Mouse (Mus musculus) CH12.LX (cell line): ENCODE results near the gene Krtap13-1. TPM values are rescaled to one million over a fixed set of nuclear protein-coding genes. Genes with fewer than 3 reads are reported as not detected.
"Not testable (repeated sequence)": the region's sequence is repeated elsewhere in the genome, so short reads cannot be mapped to it uniquely, and the experiment has no call there.

Source experiments
- DNase-seq: peaks from one replicate; pipeline ENCODE4 v3.0.0-alpha.2; 2013; ENCODE audit errors: extremely low read depth
- H3K27ac ChIP-seq: 2 replicates; pipeline ENCODE4 v1.5.1; 2012; ENCODE audit warnings: low read depth, mild to moderate bottlenecking, control low read depth, moderate library complexity; ENCODE audit not compliant: insufficient read depth
- H3K27me3 ChIP-seq: replicated peaks from 2 replicates; pipeline ENCODE3; 2012; ENCODE audit warnings: inconsistent platforms
- H3K36me3 ChIP-seq, 2 experiments: replicated peaks in 1 of 2; 2 replicates each; pipeline versions ENCODE3 to v1.6.1; 2012; ENCODE audit warnings: inconsistent platforms in 1 of 2, low read length in 1 of 2, mild to moderate bottlenecking in 1 of 2, mixed read lengths in 1 of 2, moderate library complexity in 1 of 2; ENCODE audit not compliant: control insufficient read depth in 1 of 2, insufficient read depth in 1 of 2
- H3K4me1 ChIP-seq, 2 experiments: 2 replicates each; pipeline ENCODE4 v1.6.1; 2012; ENCODE audit warnings: inconsistent platforms in 1 of 2, moderate library complexity in 1 of 2; ENCODE audit not compliant: insufficient read depth in 2 of 2, control insufficient read depth in 1 of 2
- H3K4me2 ChIP-seq: 2 replicates; pipeline ENCODE4 v1.6.1; 2012; ENCODE audit warnings: low read depth, mild to moderate bottlenecking, control low read depth; ENCODE audit not compliant: poor library complexity, insufficient read depth, severe bottlenecking
- H3K4me3 ChIP-seq, 3 experiments: fragments of 150-350 bp in 1 of 3; sonication (generic) in 1 of 3; replicated peaks in 1 of 3; 2 replicates each; pipeline versions ENCODE3 to v1.5.1; 2011 to 2012; ENCODE audit warnings: low read depth in 2 of 3, low read length in 2 of 3, mild to moderate bottlenecking in 2 of 3, moderate library complexity in 2 of 3, control low read depth in 1 of 3, improper control_type of control experiment in 1 of 3, inconsistent platforms in 1 of 3, mixed read lengths in 1 of 3; ENCODE audit not compliant: poor library complexity in 1 of 3
- H3K79me2 ChIP-seq: replicated peaks from 2 replicates; pipeline ENCODE4 v1.6.1; 2012; ENCODE audit warnings: mild to moderate bottlenecking, moderate library complexity; ENCODE audit not compliant: control insufficient read depth, poor library complexity, insufficient read depth, severe bottlenecking; ENCODE audit errors: extremely low read depth
- H3K9ac ChIP-seq: 2 replicates; pipeline ENCODE4 v1.6.1; 2012; ENCODE audit warnings: low read depth, mild to moderate bottlenecking, control low read depth, moderate library complexity; ENCODE audit not compliant: insufficient read depth
- H3K9me3 ChIP-seq: replicated peaks from 2 replicates; pipeline ENCODE3; 2012; ENCODE audit warnings: low read length, inconsistent platforms, mixed read lengths
- CTCF ChIP-seq, 2 experiments: IDR thresholded peaks in 1 of 2; conservative IDR thresholded peaks in 1 of 2; 2 replicates each; pipeline ENCODE4 v1.5.1; 2011 to 2012; ENCODE audit warnings: low read depth in 2 of 2, low read length in 2 of 2, improper control_type of control experiment in 1 of 2, inconsistent platforms in 1 of 2, mild to moderate bottlenecking in 1 of 2, moderate library complexity in 1 of 2
- EP300 ChIP-seq: IDR thresholded peaks from 2 replicates; pipeline ENCODE4 v1.6.1; 2011; ENCODE audit warnings: low read length, improper control_type of control experiment
- IRF4 ChIP-seq: IDR thresholded peaks from 2 replicates; pipeline ENCODE4 v1.6.1; 2014; ENCODE audit warnings: low read depth, mild to moderate bottlenecking, inconsistent platforms, low read length, improper control_type of control experiment
- JUND ChIP-seq: conservative IDR thresholded peaks from 2 replicates; pipeline ENCODE4 v1.6.1; 2011; ENCODE audit warnings: low read depth, low read length, improper control_type of control experiment
- NRF1 ChIP-seq: IDR thresholded peaks from 2 replicates; pipeline ENCODE4 v1.6.1; 2014; ENCODE audit warnings: low read depth, mild to moderate bottlenecking, inconsistent platforms, low read length, improper control_type of control experiment, moderate library complexity
- PAX5 ChIP-seq: IDR thresholded peaks from 2 replicates; pipeline ENCODE4 v1.6.1; 2012; ENCODE audit warnings: low read length, inconsistent platforms, mixed read lengths
- POLR2AphosphoS2 ChIP-seq: IDR thresholded peaks from 2 replicates; pipeline ENCODE4 v1.6.1; 2011; ENCODE audit warnings: low read depth, low read length, improper control_type of control experiment
- RCOR1 ChIP-seq: conservative IDR thresholded peaks from 2 replicates; pipeline ENCODE4 v1.6.1; 2012; ENCODE audit warnings: low read depth, mild to moderate bottlenecking, inconsistent platforms, low read length, improper control_type of control experiment
- TBP ChIP-seq: conservative IDR thresholded peaks from 2 replicates; pipeline ENCODE4 v1.6.1; 2011; ENCODE audit warnings: low read depth, low read length, improper control_type of control experiment
- USF1 ChIP-seq: IDR thresholded peaks from 2 replicates; pipeline ENCODE4 v1.6.1; 2014; ENCODE audit warnings: low read depth, mild to moderate bottlenecking, inconsistent platforms, low read length, improper control_type of control experiment
- ZMIZ1 ChIP-seq: IDR thresholded peaks from 2 replicates; pipeline ENCODE4 v1.6.1; 2012; ENCODE audit warnings: low read depth, mild to moderate bottlenecking, inconsistent platforms, low read length, improper control_type of control experiment
- ZNF384 ChIP-seq: IDR thresholded peaks from 2 replicates; pipeline ENCODE4 v1.6.1; 2012; ENCODE audit warnings: low read depth, low read length, improper control_type of control experiment, inconsistent platforms
- dilution Hi-C: fragments of 300-500 bp; cut with MboI; formaldehyde crosslinking; loops from 2 replicates; pipeline ENCODE4 v1.14.3; 2020; ENCODE audit warnings: low sequenced_read_pairs; ENCODE audit not compliant: extremely low pct_unique_long_range_greater_than_20kb, extremely low pct_ligation_motif_present
- in situ Hi-C: fragments of 300-500 bp; cut with MboI; formaldehyde crosslinking; loops from 3 replicates; pipeline ENCODE4 v1.14.3; 2019; ENCODE audit warnings: low sequenced_read_pairs, low pct_ligation_motif_present, low pct_unique_long_range_greater_than_20kb, mixed read lengths
- polyA plus RNA-seq: library from polyadenylated mRNA; unstranded; fragments of >175 nt; gene quantifications from 2 replicates; pipeline ENCODE4 v1.2.1, GENCODE M21; 2012; ENCODE audit warnings: low read depth; ENCODE audit not compliant: insufficient read length
- total RNA-seq, 2 experiments: library from RNA; depleted of rRNA; stranded (reverse); fragments of 300-350 nt in 1 of 2; fragments of >200 nt in 1 of 2; gene quantifications; 2 replicates each; pipeline ENCODE4 v1.2.3; 2012 to 2014

The Krtap13-1 gene
- total and polyA plus RNA-seq, 3 experiments, result not detected

- H3K27me3 ChIP-seq, H3K36me3 ChIP-seq, H3K4me2 ChIP-seq, dilution Hi-C loops, DNase-seq, H3K4me3 ChIP-seq, H3K79me2 ChIP-seq, H3K4me1 ChIP-seq, H3K27ac ChIP-seq, in situ Hi-C loops, H3K9ac ChIP-seq: not testable (repeated sequence)
- H3K9me3 ChIP-seq, result peaks cover 37% of the 10 kb centered on the region
Measured at GRCm38 (mm10) chr16:88758547-88758946, 29.9 kb downstream of the Krtap13-1 start, which contains the start of gene 2310034C09Rik. Gene 2310034C09Rik (plus strand): TSS chr16:88758847.

DNA sequence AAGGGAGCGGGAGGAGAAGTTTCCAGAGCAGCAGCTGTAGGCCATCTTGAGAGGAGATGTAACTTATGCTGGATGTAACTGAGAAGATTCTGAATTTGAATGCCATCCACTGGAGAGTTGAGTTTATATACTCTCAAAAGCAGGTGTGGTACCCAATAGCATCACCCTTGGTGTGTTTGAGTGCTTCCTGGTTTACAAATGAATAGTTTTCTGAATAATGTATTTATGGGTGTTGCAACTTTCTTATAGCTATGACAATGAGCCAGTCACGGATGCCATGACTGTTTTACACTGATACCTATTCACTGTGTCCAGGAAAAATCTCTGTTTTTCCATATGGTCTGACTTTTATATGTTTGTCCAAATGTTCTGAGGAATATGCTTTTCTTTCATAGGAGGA lies 45.4 kb downstream of the Krtap13-1 start, which contains the start of gene 2310057N15Rik:
Gene 2310057N15Rik, minus strand, starts transcription at position 101 of the 400 bp plus-strand sequence.
- dilution Hi-C loops, result no loop called here
- H3K79me2 ChIP-seq, result no peaks in the 10 kb centered on the region
- in situ Hi-C loops, result no loop called here

DNA sequence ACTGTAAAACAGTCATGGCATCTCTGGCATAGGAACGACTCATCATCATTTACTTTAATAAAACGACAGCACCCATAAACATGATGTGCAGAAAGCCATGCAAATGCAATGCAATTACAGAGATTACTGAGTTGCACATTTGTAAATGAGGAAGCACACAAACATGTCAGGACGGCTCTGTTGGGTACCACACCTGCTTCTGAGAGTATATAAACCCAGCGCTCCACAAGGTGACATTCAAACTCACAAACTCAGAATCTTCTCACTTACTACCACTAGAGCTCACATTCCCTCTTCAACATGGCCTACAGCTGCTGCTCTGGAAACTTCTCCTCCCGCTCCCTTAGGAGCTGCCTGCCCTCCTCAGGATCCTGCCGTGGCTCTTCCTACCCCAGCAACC lies 48.9 kb downstream of the Krtap13-1 start, which contains the start of gene Gm5965:
Gene Gm5965, plus strand, starts transcription at position 301 of the 400 bp plus-strand sequence.
- H3K79me2 ChIP-seq, result no peaks in the 10 kb centered on the region
- in situ Hi-C loops, result no loop called here
- no peak within 1 kb of the TSS for H3K9ac ChIP-seq
- no peaks in the 10 kb centered on the region for H3K4me1 ChIP-seq
- H3K27ac ChIP-seq, result no peak within 1 kb of the TSS
- H3K27me3 ChIP-seq, result no peaks in the 10 kb centered on the region
- no peak for DNase-seq
- H3K4me3 ChIP-seq, result no peak within 1 kb of the TSS
- dilution Hi-C loops, result no loop called here
- peaks cover 51% of the 10 kb centered on the region for H3K9me3 ChIP-seq
- TF ChIP-seq ZNF384, result no peak
- no peak for TF ChIP-seq POLR2AphosphoS2
- TF ChIP-seq JUND, result no peak
- TF ChIP-seq ZMIZ1, result no peak
- TF ChIP-seq EP300, result no peak
- TF ChIP-seq RCOR1, result no peak
- TF ChIP-seq TBP, result no peak
- no peak for TF ChIP-seq CTCF (conservative IDR thresholded peaks at IDR 0.05 in 1 of 2, IDR thresholded peaks at IDR 0.05 in 1 of 2; ENCODE audit: low read depth in 2 of 2, low read length in 2 of 2)
- TF ChIP-seq USF1, result no peak
- TF ChIP-seq PAX5, result no peak
- TF ChIP-seq IRF4, result no peak
- TF ChIP-seq NRF1, result no peak
- H3K4me2 ChIP-seq, result no peak within 1 kb of the TSS
- H3K36me3 ChIP-seq, result no peaks in the 10 kb centered on the region

More for the DNA sequence above, 45.4 kb downstream of the Krtap13-1 start, which contains the start of gene 2310057N15Rik:
- DNase-seq, result no peak
- peaks cover 39% of the 10 kb centered on the region for H3K9me3 ChIP-seq
- H3K27ac ChIP-seq, result no peak within 1 kb of the TSS
- H3K36me3 ChIP-seq, result no peaks in the 10 kb centered on the region
- TF ChIP-seq EP300, result no peak
- TF ChIP-seq PAX5, result no peak
- TF ChIP-seq, all 38 proteins: peak for 0
- Histone ChIP-seq H3K4me3 (no peak within 1 kb of the TSS), H3K4me2 (no peak within 1 kb of the TSS), H3K4me1 (no peaks in the 10 kb centered on the region), H3K9ac (no peak within 1 kb of the TSS), H3K27me3 (no peaks in the 10 kb centered on the region)

Other genes with a start within 250 kb of the Krtap13-1 start
Only the 20 nearest of the 21 such genes appear.
- not detected in 2 replicates for gene Cldn17, start 221.9 kb upstream of the Krtap13-1 start, total RNA-seq (2012; rRNA removed)
- not detected in 2 replicates for gene Cldn17, start 221.9 kb upstream of the Krtap13-1 start, total RNA-seq (2014; rRNA removed)
- not detected in 2 replicates for gene Cldn17, start 221.9 kb upstream of the Krtap13-1 start, polyA plus RNA-seq
- not detected in 2 replicates for gene Cldn8, start 165.7 kb upstream of the Krtap13-1 start, total RNA-seq (2012; rRNA removed)
- not detected in 2 replicates for gene Cldn8, start 165.7 kb upstream of the Krtap13-1 start, total RNA-seq (2014; rRNA removed)
- gene Cldn8, start 165.7 kb upstream of the Krtap13-1 start, polyA plus RNA-seq, result not detected in 2 replicates
- not detected in 2 replicates for gene Krtap24-1, start 116.6 kb upstream of the Krtap13-1 start, total RNA-seq (2012; rRNA removed)
- not detected in 2 replicates for gene Krtap24-1, start 116.6 kb upstream of the Krtap13-1 start, total RNA-seq (2014; rRNA removed)
- not detected in 2 replicates for gene Krtap24-1, start 116.6 kb upstream of the Krtap13-1 start, polyA plus RNA-seq
- not detected in 2 replicates for gene 2310079G19Rik, start 101.2 kb upstream of the Krtap13-1 start, total RNA-seq (2012; rRNA removed)
- not detected in 2 replicates for gene 2310079G19Rik, start 101.2 kb upstream of the Krtap13-1 start, total RNA-seq (2014; rRNA removed)
- gene 2310079G19Rik, start 101.2 kb upstream of the Krtap13-1 start, polyA plus RNA-seq, result not detected in 2 replicates
- not detected in 2 replicates for gene Krtap26-1, start 81.1 kb upstream of the Krtap13-1 start, total RNA-seq (2012; rRNA removed)
- gene Krtap26-1, start 81.1 kb upstream of the Krtap13-1 start, total RNA-seq (2014; rRNA removed), result not detected in 2 replicates
- not detected in 2 replicates for gene Krtap26-1, start 81.1 kb upstream of the Krtap13-1 start, polyA plus RNA-seq
- not detected in 2 replicates for gene Krtap27-1, start 57.2 kb upstream of the Krtap13-1 start, total RNA-seq (2012; rRNA removed)
- not detected in 2 replicates for gene Krtap27-1, start 57.2 kb upstream of the Krtap13-1 start, total RNA-seq (2014; rRNA removed)
- not detected in 2 replicates for gene Krtap27-1, start 57.2 kb upstream of the Krtap13-1 start, polyA plus RNA-seq
- gene 2310061N02Rik, start 20.9 kb upstream of the Krtap13-1 start, total RNA-seq (2012; rRNA removed), result not detected in 2 replicates
- gene 2310061N02Rik, start 20.9 kb upstream of the Krtap13-1 start, total RNA-seq (2014; rRNA removed), result not detected in 2 replicates
- gene 2310061N02Rik, start 20.9 kb upstream of the Krtap13-1 start, polyA plus RNA-seq, result not detected in 2 replicates
- not detected in 2 replicates for gene Krtap13, start 22.8 kb downstream of the Krtap13-1 start, total RNA-seq (2012; rRNA removed)
- not detected in 2 replicates for gene Krtap13, start 22.8 kb downstream of the Krtap13-1 start, total RNA-seq (2014; rRNA removed)
- not detected in 2 replicates for gene Krtap13, start 22.8 kb downstream of the Krtap13-1 start, polyA plus RNA-seq
- not detected in 2 replicates for gene 2310034C09Rik, start 30.0 kb downstream of the Krtap13-1 start, total RNA-seq (2012; rRNA removed)
- gene 2310034C09Rik, start 30.0 kb downstream of the Krtap13-1 start, total RNA-seq (2014; rRNA removed), result not detected in 2 replicates
- gene 2310034C09Rik, start 30.0 kb downstream of the Krtap13-1 start, polyA plus RNA-seq, result not detected in 2 replicates
- not detected in 2 replicates for gene 2310057N15Rik, start 45.3 kb downstream of the Krtap13-1 start, total RNA-seq (2012; rRNA removed)
- not detected in 2 replicates for gene 2310057N15Rik, start 45.3 kb downstream of the Krtap13-1 start, total RNA-seq (2014; rRNA removed)
- gene 2310057N15Rik, start 45.3 kb downstream of the Krtap13-1 start, polyA plus RNA-seq, result not detected in 2 replicates
- not detected in 2 replicates for gene Gm5965, start 49.0 kb downstream of the Krtap13-1 start, total RNA-seq (2012; rRNA removed)
- gene Gm5965, start 49.0 kb downstream of the Krtap13-1 start, total RNA-seq (2014; rRNA removed), result not detected in 2 replicates
- gene Gm5965, start 49.0 kb downstream of the Krtap13-1 start, polyA plus RNA-seq, result not detected in 2 replicates
- not detected in 2 replicates for gene Gm20741, start 83.4 kb downstream of the Krtap13-1 start, total RNA-seq (2012; rRNA removed)
- gene Gm20741, start 83.4 kb downstream of the Krtap13-1 start, total RNA-seq (2014; rRNA removed), result not detected in 2 replicates
- not detected in 2 replicates for gene Gm20741, start 83.4 kb downstream of the Krtap13-1 start, polyA plus RNA-seq
- gene Krtap15, start 91.4 kb downstream of the Krtap13-1 start, total RNA-seq (2012; rRNA removed), result not detected in 2 replicates
- not detected in 2 replicates for gene Krtap15, start 91.4 kb downstream of the Krtap13-1 start, total RNA-seq (2014; rRNA removed)
- gene Krtap15, start 91.4 kb downstream of the Krtap13-1 start, polyA plus RNA-seq, result not detected in 2 replicates
- not detected in 2 replicates for gene Krtap14, start 97.3 kb downstream of the Krtap13-1 start, total RNA-seq (2012; rRNA removed)
- not detected in 2 replicates for gene Krtap14, start 97.3 kb downstream of the Krtap13-1 start, total RNA-seq (2014; rRNA removed)
- gene Krtap14, start 97.3 kb downstream of the Krtap13-1 start, polyA plus RNA-seq, result not detected in 2 replicates
- gene Krtap19-1, start 140.5 kb downstream of the Krtap13-1 start, total RNA-seq (2012; rRNA removed), result not detected in 2 replicates
- not detected in 2 replicates for gene Krtap19-1, start 140.5 kb downstream of the Krtap13-1 start, total RNA-seq (2014; rRNA removed)
- not detected in 2 replicates for gene Krtap19-1, start 140.5 kb downstream of the Krtap13-1 start, polyA plus RNA-seq
- not detected in 2 replicates for gene Krtap19-2, start 145.4 kb downstream of the Krtap13-1 start, total RNA-seq (2012; rRNA removed)
- not detected in 2 replicates for gene Krtap19-2, start 145.4 kb downstream of the Krtap13-1 start, total RNA-seq (2014; rRNA removed)
- not detected in 2 replicates for gene Krtap19-2, start 145.4 kb downstream of the Krtap13-1 start, polyA plus RNA-seq
- gene Krtap19-3, start 149.2 kb downstream of the Krtap13-1 start, total RNA-seq (2012; rRNA removed), result not detected in 2 replicates
- not detected in 2 replicates for gene Krtap19-3, start 149.2 kb downstream of the Krtap13-1 start, total RNA-seq (2014; rRNA removed)
- not detected in 2 replicates for gene Krtap19-3, start 149.2 kb downstream of the Krtap13-1 start, polyA plus RNA-seq
- not detected in 2 replicates for gene Krtap19-4, start 156.2 kb downstream of the Krtap13-1 start, total RNA-seq (2012; rRNA removed)
- gene Krtap19-4, start 156.2 kb downstream of the Krtap13-1 start, total RNA-seq (2014; rRNA removed), result not detected in 2 replicates
- gene Krtap19-4, start 156.2 kb downstream of the Krtap13-1 start, polyA plus RNA-seq, result not detected in 2 replicates
- gene Krtap19-5, start 167.6 kb downstream of the Krtap13-1 start, total RNA-seq (2012; rRNA removed), result not detected in 2 replicates
- gene Krtap19-5, start 167.6 kb downstream of the Krtap13-1 start, total RNA-seq (2014; rRNA removed), result not detected in 2 replicates
- gene Krtap19-5, start 167.6 kb downstream of the Krtap13-1 start, polyA plus RNA-seq, result not detected in 2 replicates
- gene Krtap19-9b, start 203.4 kb downstream of the Krtap13-1 start, total RNA-seq (2012; rRNA removed), result not detected in 2 replicates
- not detected in 2 replicates for gene Krtap19-9b, start 203.4 kb downstream of the Krtap13-1 start, total RNA-seq (2014; rRNA removed)
- not detected in 2 replicates for gene Krtap19-9b, start 203.4 kb downstream of the Krtap13-1 start, polyA plus RNA-seq